Mouse (Mus musculus) CH12.LX (cell line): ENCODE measurements around the gene Foxp1.

ENCODE experiments used
- CTCF ChIP-seq, 2 experiments: IDR thresholded peaks in 1 of 2; conservative IDR thresholded peaks in 1 of 2; 2 replicates each; pipeline ENCODE4 v1.5.1; 2011 to 2012; ENCODE audit warnings: low read depth in 2 of 2, low read length in 2 of 2, improper control_type of control experiment in 1 of 2, inconsistent platforms in 1 of 2, mild to moderate bottlenecking in 1 of 2, moderate library complexity in 1 of 2
- POLR2A ChIP-seq: IDR thresholded peaks from 2 replicates; pipeline ENCODE4 v1.6.1; 2011; ENCODE audit warnings: low read depth, mild to moderate bottlenecking, improper control_type of control experiment, low read length
- RCOR1 ChIP-seq: conservative IDR thresholded peaks from 2 replicates; pipeline ENCODE4 v1.6.1; 2012; ENCODE audit warnings: low read depth, mild to moderate bottlenecking, inconsistent platforms, low read length, improper control_type of control experiment
- TBP ChIP-seq: conservative IDR thresholded peaks from 2 replicates; pipeline ENCODE4 v1.6.1; 2011; ENCODE audit warnings: low read depth, low read length, improper control_type of control experiment

DNA sequence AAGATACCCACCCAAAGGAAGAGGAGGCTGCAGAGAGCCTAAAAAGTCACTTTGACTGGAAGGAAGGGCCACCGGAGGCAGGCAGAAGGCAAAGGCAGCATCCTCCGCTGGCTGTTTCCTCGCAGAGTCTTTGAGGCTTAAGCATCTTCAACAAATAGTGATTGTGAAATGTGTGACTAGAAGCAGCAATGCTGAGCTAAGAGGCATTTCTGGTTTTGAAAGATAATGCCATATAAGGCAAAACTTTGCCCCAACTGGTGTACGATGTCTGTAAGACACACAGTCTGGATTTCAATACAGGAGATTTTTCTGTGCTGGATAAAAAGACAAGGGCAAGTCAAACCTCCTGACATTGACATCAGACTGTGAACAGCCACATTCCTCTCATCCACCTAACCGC lies 51.6 kb downstream of the Foxp1 start:
- TF ChIP-seq POLR2A (no peak), CTCF (conservative IDR thresholded peaks at IDR 0.05 in 1 of 2, IDR thresholded peaks at IDR 0.05 in 1 of 2; ENCODE audit: low read depth in 2 of 2, low read length in 2 of 2) (no peak), RCOR1 (no peak), TBP (no peak)
